ENCODE assay signal across 10 mouse cellular contexts in the genomic region with DNA sequence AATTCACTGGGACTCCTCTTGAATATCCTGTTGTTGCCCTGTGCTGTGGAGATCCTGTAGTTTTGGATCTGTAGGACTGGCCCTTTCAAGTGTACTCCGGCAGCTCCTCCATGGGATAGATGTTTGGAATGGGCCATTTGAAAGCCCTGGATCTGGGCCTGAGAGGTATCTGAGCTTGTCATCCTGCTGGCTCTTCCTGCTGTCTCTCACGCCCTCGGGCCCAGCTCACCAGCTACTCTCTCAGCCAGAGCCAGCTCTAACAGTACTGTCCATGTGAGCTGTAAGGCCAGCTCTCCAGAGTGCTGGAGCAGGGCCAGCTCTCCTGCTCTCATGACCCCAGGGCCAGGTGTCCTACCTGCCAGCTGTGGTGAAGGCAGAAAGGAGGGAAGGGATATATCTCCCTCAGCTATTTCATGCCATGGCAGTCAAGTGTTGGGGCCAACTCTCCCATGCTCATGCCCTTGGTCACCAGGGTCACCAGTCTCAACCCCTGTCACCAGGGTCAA. TPM values are rescaled to one million over a fixed set of nuclear protein-coding genes. Genes with fewer than 3 reads are reported as not detected.
DNase-seq lines count a peak whose midpoint lies in the region.
"Had no signal": no experiment of that assay in that cellular context is flagged by ENCODE, and none has a peak within 500 bp of the region (broad histone marks: within the 10 kb centered on the region; RNA-seq: fewer than 3 reads in every experiment).

No protein-coding gene starts in this region.

- peak; percentile 17 for DNase-seq in adrenal gland, adult 2 months
- no peak for DNase-seq in adrenal gland, adult 18-20 months (ENCODE audit: low spot score in 2 of 2)
- peak; percentile 83 for DNase-seq in heart, adult 11 months
- no peak for DNase-seq in heart, postnatal 36 days
- DNase-seq in adrenal gland, postnatal 14 days: peak; percentile 11
- DNase-seq in kidney, adult 9 months: peak; percentile 52
- DNase-seq in lung, adult 18-20 months: no peak
- no peak for DNase-seq in left cerebral cortex, postnatal 14 days (ENCODE audit: low spot score in 2 of 2)
- DNase-seq: embryo, embryonic 11 days; thymus, postnatal 36 days had no signal

- intact Hi-C loops in heart, postnatal 36 days (cut with DNase I): no loop called here
- intact Hi-C loops in left cerebral cortex, postnatal 14 days (cut with DNase I): no loop called here

RNA-seq across cellular contexts. Expression of gene Csnk1g1, which starts 42.4 kb away (rescaled TPM):
- total RNA-seq in adrenal gland, adult 2 months (2021): 10 to 100 TPM; 16.3 to 19.4 TPM
- polyA plus RNA-seq in adrenal gland, adult 2 months (2012; rRNA removed): 2.2 and 2.8 TPM in 2 replicates
- 10 to 100 TPM; 13.7 to 14.4 TPM for total RNA-seq in adrenal gland, adult 18-20 months (2021)
- 10 to 100 TPM in 1 of 2 experiments, 1 to 10 TPM in 1; 8.6 to 12.0 TPM for total RNA-seq in heart, postnatal 36 days (2021)
- total RNA-seq in adrenal gland, postnatal 14 days (2021): 18.8 and 24.2 TPM in 2 replicates
- total RNA-seq in left cerebral cortex, postnatal 14 days (2021): 10 to 100 TPM; 41.4 to 47.4 TPM

RNA-seq across cellular contexts. Expression of gene Trip4, which starts 42.5 kb away (rescaled TPM):
- 10 to 100 TPM; 29.8 to 40.0 TPM for total RNA-seq in adrenal gland, adult 2 months (2021)
- 7.2 and 8.9 TPM in 2 replicates for polyA plus RNA-seq in adrenal gland, adult 2 months (2012; rRNA removed)
- total RNA-seq in adrenal gland, adult 18-20 months (2021): 10 to 100 TPM; 28.3 to 34.7 TPM
- total RNA-seq in heart, postnatal 36 days (2021): 10 to 100 TPM; 17.1 to 18.8 TPM
- total RNA-seq in adrenal gland, postnatal 14 days (2021): 28.1 and 32.7 TPM in 2 replicates
- 10 to 100 TPM; 33.4 to 35.6 TPM for total RNA-seq in left cerebral cortex, postnatal 14 days (2021)

Comparison
In these comparisons a context has a peak if more than half of its experiments do, and no peak if none do; other contexts are left out.
1. DNase-seq: peak in adrenal gland, adult 2 months (single experiment), heart, adult 11 months (single experiment), adrenal gland, postnatal 14 days (single experiment) and kidney, adult 9 months (single experiment); none in adrenal gland, adult 18-20 months (0 of 2), heart, postnatal 36 days (0 of 2), lung, adult 18-20 months (0 of 2) and left cerebral cortex, postnatal 14 days (0 of 2).